Mouse (Mus musculus) myocyte (in vitro differentiated cells): ENCODE data around the gene Serpina9. TPM values are rescaled to one million over a fixed set of nuclear protein-coding genes. Genes with fewer than 3 reads are reported as not detected.

ENCODE experiments used
- H3K27me3 ChIP-seq: one replicate; pipeline ENCODE4 v1.6.1; 2011; ENCODE audit not compliant: control insufficient read depth, insufficient read depth, insufficient read length
- H3K36me3 ChIP-seq: one replicate; pipeline ENCODE4 v1.6.1; 2011; ENCODE audit not compliant: control insufficient read depth, insufficient read depth
- H3K4me2 ChIP-seq: one replicate; pipeline ENCODE4 v1.6.1; 2011; ENCODE audit warnings: low read depth, control low read depth
- H3K4me3 ChIP-seq: one replicate; pipeline ENCODE4 v1.5.1; 2011; ENCODE audit warnings: mild to moderate bottlenecking, control low read depth, moderate library complexity
- H3K79me2 ChIP-seq: one replicate; pipeline ENCODE4 v1.6.1; 2011; ENCODE audit not compliant: control insufficient read depth, insufficient read depth
- H3ac ChIP-seq: one replicate; pipeline ENCODE4 v1.6.1; 2011; ENCODE audit not compliant: control insufficient read depth, insufficient read length
- CEBPB ChIP-seq: IDR thresholded peaks from 2 replicates; pipeline ENCODE4 v1.6.1; 2011; ENCODE audit warnings: mild to moderate bottlenecking, moderate library complexity; ENCODE audit not compliant: poor library complexity, insufficient read depth, severe bottlenecking
- E2F4 ChIP-seq: IDR thresholded peaks from one replicate; pipeline ENCODE4 v1.6.1; 2011; ENCODE audit warnings: mild to moderate bottlenecking, control low read depth, moderate library complexity; ENCODE audit not compliant: insufficient read depth
- POLR2A ChIP-seq: IDR thresholded peaks from one replicate; pipeline ENCODE4 v1.6.1; 2011; ENCODE audit warnings: low read depth, mild to moderate bottlenecking, control low read depth, moderate library complexity; ENCODE audit not compliant: insufficient read length
- POLR2AphosphoS2 ChIP-seq: IDR thresholded peaks from one replicate; pipeline ENCODE4 v1.6.1; 2011; ENCODE audit warnings: low read depth, control low read depth; ENCODE audit not compliant: insufficient read length
- SRF ChIP-seq: IDR thresholded peaks from one replicate; pipeline ENCODE4 v1.6.1; 2011; ENCODE audit warnings: low read depth; ENCODE audit not compliant: control insufficient read depth, insufficient read length
- TCF12 ChIP-seq: IDR thresholded peaks from one replicate; pipeline ENCODE4 v1.6.1; 2011; ENCODE audit warnings: mild to moderate bottlenecking, control low read depth; ENCODE audit not compliant: poor library complexity, insufficient read depth, severe bottlenecking
- TCF3 ChIP-seq: IDR thresholded peaks from one replicate; pipeline ENCODE4 v1.6.1; 2011; ENCODE audit warnings: low read depth, control low read depth; ENCODE audit not compliant: insufficient read length
- USF1 ChIP-seq: IDR thresholded peaks from one replicate; pipeline ENCODE4 v1.6.1; 2011; ENCODE audit warnings: low read depth, mild to moderate bottlenecking, control low read depth, moderate library complexity
- polyA plus RNA-seq: library from polyadenylated mRNA; unstranded; fragments of >200 nt; fragmentation: generic; extraction: Trizol; gene quantifications from one replicate; pipeline ENCODE4 v1.2.1, GENCODE M21; 2012; ENCODE audit warnings: missing spikeins

Serpina9 gene
- polyA plus RNA-seq, 1 experiment: 0.14 TPM

GRCm38 (mm10) chr12:103946243-103946642 is 67.3 kb downstream of the Serpina9 start:
- H3K27me3 ChIP-seq: peaks cover 6% of the 10 kb centered on the region
- TF ChIP-seq SRF (no peak), USF1 (no peak), TCF3 (no peak), POLR2A (no peak), E2F4 (no peak), CEBPB (no peak), POLR2AphosphoS2 (no peak), TCF12 (no peak)
- H3K4me3 ChIP-seq: no peak overlapping the region
- no peak overlapping the region for H3ac ChIP-seq
- no peaks in the 10 kb centered on the region for H3K79me2 ChIP-seq
- no peaks in the 10 kb centered on the region for H3K36me3 ChIP-seq
- no peak overlapping the region for H3K4me2 ChIP-seq

Other genes with a start within 250 kb of the Serpina9 start
- gene Serpina1d, start 240.2 kb downstream of the Serpina9 start, polyA plus RNA-seq: 0.12 TPM
- gene Serpina1b, start 183.4 kb downstream of the Serpina9 start, polyA plus RNA-seq: not detected
- not detected for gene Serpina1a, start 150.2 kb downstream of the Serpina9 start, polyA plus RNA-seq
- gene Serpina1c, start 108.9 kb downstream of the Serpina9 start, polyA plus RNA-seq: not detected
- gene Serpina1e, start 54.8 kb downstream of the Serpina9 start, polyA plus RNA-seq: 0.53 TPM
- gene Serpina11, start 23.8 kb downstream of the Serpina9 start, polyA plus RNA-seq: 0.10 TPM
- gene Serpina12, start 30.7 kb upstream of the Serpina9 start, polyA plus RNA-seq: 0.16 TPM
- not detected for gene Serpina5, start 87.4 kb upstream of the Serpina9 start, polyA plus RNA-seq
- not detected for gene Serpina3a, start 99.0 kb upstream of the Serpina9 start, polyA plus RNA-seq
- not detected for gene Serpina3b, start 114.2 kb upstream of the Serpina9 start, polyA plus RNA-seq
- gene Serpina3c, start 140.1 kb upstream of the Serpina9 start, polyA plus RNA-seq: not detected
- gene Serpina3f, start 200.8 kb upstream of the Serpina9 start, polyA plus RNA-seq: not detected
- gene Serpina3g, start 222.5 kb upstream of the Serpina9 start, polyA plus RNA-seq: 0.05 TPM
- gene Serpina3i, start 249.4 kb upstream of the Serpina9 start, polyA plus RNA-seq: not detected